Mouse (Mus musculus): ENCODE measurements around the gene Rpl23a.
"Not testable (repeated sequence)": the region's sequence is repeated elsewhere in the genome, so short reads cannot be mapped to it uniquely, and the experiment has no call there.

Gene Rpl23a

DNA sequence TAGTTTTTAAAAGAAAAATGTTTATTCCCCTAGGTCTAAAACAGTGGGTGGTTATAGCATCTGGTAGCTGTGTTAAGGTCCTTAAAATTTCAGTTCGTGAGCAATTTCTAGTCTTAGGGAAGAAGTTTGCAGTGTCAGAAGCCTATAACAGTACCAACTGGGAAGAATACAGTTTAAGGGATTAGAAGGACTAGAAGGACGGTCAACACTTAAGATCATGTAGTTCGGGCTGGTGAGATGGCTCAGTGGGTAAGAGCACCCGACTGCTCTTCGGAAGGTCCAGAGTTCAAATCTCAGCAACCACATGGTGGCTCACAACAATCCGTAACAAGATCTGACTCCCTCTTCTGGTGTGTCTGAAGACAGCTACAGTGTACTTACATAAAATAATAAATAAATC, 1.3 kb upstream of the Rpl23a start:
- not testable (repeated sequence) for DNase-seq (ENCODE audit: low spot score in 2 of 2)

DNA sequence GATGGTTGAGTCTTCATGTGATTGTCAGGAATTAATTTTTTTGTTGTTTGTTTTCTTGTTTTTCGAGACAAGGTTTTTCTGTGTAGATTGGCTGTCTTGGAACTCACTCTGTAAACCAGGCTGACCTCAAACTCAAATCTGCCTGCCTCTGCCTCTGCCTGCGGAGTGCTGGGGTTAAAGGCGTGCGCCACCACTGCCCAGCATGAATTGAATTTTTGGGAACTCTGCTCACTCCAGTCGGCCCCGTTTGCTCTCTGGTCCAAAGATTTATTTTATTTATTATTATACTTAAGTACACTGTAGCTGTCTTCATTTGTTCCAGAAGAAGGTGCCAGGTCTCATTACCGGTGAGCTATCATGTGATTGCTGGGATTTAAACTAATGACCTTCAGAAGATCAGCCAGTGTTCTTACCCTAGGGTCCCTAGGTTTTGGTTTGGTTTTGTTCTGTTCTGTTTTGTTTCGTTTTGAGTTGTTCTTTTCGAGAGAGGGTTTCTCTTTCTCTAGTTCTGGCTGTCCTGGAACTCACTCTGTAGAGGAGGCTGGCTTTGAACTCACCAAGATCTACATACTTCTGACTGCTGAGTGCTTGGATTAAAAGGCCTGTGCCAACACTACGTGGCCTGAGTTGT, 615 bp upstream of the Rpl23a start:
- DNase-seq (ENCODE audit: low spot score in 2 of 2): no peak

DNA sequence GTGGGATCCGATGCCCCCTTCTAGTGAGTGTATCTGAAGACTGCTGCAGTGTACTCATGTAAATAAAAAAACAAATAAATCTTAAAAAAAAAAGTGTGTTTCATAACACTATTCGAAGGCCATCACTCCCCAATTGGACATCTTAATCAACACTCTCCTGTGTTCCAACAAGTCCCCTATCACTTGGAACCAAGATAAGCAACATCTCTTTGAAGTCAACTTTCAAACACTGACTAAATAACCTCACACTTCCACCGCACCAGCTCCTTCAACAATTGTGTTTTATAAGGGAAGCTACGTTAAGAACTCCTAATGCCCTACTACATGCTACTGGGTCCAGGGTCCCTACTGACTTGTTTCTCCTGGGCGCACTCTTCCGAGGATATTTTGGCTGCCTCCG, 934 bp downstream of the Rpl23a start:
- no peak for DNase-seq (ENCODE audit: low spot score in 2 of 2)

DNA sequence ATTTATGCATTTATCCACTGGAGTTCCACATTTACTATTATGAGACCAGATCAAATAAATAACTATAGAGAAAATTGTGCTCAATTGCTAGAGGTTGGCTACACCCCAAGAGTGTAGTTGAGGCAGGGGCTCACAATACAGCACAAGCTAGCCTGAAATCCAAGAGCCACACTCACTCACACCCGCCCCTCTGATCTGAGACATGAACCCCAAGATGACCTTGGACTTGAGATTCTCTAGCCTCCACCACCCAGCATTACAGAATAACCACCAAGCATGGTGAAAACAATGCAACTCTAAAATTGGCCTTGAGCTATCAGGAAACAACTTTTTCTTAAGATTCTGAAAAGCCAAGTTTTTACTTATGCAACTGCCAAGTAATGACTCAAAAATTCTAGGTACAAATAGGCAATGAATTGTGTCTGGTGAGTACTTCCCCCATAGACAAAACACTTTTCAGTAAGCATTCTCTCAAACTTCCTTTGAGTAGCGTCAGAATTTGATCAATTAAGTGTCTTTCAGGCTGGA, 1.5 kb downstream of the Rpl23a start:
- DNase-seq (ENCODE audit: low spot score in 2 of 2): no peak

DNA sequence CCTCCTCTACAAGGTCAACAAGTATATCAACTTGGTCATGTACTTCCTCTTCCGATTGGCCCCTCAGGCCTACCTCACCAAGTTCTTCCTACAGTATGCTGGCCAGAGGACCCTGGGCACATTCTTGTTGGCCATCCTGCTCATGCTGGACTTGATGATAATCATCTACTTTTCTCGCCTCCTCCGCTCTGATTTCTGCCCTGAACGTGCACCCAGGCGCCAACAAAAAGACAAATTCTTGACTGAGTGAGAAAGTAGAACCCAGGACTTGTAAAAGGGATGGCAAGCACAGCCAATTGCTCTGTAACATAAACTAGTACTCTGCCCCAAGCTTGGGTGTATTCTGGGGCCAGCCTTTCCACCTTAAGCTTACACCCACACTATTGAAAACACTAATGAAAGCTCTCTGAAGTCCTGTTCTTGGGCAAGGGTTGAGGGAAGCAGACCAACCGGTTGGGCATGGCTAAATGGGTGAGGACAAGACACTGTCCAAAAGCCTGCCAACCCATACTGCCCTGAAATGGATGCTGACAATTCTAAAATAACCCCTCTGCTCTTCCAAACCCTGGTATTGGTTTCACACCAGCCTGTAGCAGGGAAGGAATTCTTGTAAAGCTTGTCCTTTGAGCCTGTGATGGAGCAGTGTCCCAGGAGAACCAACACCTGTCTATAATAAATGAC, 3.2 kb downstream of the Rpl23a start:
- DNase-seq (ENCODE audit: low spot score in 2 of 2): no peak

DNA sequence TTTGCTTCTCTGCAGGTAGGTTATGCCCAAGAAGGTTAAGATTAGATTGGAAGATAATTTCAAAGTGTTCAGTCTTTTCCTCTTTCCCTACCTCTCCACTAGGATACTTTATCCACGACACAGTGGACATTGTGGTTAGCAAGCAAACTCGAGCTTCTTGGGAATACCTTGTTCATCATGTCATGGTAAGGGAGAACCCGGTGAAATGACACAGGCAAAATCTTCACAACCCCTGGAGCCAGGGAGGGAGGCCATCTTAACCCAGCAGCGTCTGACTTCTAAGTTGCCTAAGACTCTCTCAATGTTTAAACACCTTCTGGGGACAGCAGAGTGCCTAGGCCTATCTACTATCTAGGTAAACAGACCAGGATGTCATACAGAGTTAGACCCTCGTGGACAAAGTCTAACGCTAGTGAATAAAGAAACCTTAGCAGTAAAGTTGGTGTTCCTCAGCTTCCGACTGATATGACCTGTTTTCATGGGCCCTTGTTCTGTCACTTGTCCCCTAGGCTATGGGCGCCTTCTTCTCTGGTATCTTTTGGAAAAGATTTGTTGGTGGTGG, 3.9 kb downstream of the Rpl23a start:
- no peak for DNase-seq (ENCODE audit: low spot score in 2 of 2)

DNA sequence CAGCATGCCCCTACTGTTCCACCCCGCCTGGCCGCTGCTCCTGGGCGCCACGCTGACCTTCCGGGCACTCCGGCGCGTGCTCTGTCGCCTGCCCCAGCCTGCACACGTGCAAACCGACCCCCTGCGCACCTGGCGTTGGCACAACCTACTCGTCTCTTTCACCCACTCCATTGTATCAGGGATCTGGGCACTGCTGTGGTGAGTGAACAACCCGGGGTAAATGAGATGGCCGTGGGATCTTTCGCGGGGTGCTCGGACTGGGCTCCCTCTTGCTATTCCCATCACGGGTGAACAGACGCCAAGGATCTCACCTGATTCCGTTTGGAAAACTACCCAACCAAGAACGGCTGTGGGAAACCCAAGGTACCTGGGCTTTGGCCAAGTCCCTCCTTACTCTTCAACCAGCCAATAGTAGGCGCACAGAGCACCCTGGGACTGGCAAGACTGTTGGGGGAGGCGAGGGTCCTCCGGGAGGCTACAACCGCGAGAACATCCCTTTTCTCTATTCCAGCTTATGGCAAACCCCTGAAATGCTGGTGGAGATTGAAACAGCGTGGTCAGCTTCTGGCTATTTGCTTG, 4.4 kb downstream of the Rpl23a start:
- peak; percentile 49 to 51 for DNase-seq (ENCODE audit: low spot score in 2 of 2)

DNA sequence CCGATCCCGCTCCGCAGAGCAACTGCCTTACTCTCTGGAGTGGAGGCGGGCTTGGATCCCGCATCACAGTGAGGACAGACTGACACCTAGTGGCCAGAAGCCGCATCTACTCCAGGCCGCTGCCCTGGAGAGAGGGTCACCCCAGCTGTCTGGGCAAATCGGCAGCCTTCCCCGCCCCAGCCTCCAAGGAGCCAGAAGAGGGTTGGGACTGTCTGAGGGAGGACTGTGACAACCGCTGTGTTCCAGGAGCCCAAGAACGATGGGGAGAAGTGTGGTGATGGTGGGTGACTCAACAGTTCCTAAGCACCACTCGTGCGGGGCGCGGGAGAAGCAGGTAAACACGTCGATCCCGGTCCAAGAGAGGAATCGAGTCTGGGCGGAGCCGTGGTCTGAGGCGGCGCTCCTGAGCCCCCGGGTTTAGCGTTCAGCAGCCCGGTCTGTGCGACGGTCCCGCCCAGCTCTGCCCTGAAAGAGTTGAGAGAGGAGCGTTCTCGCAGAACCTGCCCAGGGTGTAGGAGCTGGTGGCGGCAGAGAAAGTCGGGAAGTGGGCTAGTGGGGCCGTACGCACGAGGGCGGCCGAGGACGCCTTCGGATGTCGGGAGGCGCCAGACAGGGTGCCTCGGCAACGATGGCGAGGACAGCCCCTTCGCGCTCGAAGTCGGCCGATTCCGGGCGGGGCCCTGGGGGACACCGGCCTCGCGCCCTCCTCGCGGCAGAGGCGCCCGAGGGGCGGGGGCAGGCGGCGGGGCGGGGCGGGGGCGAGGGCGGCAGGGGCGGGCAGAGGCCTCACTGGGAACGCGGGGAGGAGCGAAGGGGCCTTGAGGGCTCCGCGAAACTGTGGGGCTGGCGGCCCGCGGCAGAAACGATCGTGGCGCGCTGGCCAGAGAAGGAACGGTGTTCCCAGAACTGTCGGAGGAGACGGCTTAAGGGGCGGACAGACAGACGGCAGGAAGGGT, 5.2 kb downstream of the Rpl23a start:
- peak; percentile 93 to 96 for DNase-seq (ENCODE audit: low spot score in 2 of 2)

DNA sequence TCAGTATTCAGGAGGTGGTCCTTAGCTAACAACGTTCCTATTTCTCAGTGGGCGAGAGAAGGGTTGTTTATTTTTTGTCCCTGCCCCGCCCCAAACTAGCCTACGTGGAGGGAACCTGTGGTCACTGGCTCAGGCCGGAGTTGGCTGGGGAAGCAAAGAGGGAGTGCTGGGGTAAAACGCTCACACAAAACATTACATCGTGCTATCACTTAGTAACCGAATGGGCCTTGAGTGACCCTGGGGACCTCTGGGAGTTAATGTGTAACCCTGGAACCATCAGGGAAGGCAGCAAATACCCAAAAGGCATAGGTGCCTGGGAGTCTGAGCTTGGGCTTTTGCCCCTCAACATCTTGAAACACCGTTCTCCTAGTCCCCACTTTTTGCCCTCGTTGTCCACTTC, 5.9 kb downstream of the Rpl23a start:
- peak; percentile 37 to 57 for DNase-seq (ENCODE audit: low spot score in 2 of 2)

DNA sequence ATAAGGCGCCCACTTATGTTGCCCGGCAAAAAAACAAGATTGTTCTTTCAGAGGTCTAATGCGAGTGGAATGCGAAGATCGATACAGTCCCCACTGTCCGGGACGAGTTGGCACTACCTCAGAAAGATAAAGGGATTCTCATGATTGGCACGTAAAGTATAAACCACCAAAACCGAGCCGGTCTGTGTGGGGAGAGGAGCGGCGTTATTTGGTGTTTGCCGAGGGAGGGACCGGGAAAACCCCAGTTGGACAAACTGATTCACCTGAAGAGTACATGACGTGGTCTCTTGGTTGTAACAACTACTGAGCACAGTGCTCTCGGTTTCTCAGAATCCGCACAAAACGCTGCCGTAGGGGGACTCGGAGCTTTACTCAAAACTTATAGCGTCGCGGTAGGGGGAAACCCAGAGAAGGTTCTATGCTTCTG, 6.5 kb downstream of the Rpl23a start:
- DNase-seq (ENCODE audit: low spot score in 2 of 2): no peak

DNA sequence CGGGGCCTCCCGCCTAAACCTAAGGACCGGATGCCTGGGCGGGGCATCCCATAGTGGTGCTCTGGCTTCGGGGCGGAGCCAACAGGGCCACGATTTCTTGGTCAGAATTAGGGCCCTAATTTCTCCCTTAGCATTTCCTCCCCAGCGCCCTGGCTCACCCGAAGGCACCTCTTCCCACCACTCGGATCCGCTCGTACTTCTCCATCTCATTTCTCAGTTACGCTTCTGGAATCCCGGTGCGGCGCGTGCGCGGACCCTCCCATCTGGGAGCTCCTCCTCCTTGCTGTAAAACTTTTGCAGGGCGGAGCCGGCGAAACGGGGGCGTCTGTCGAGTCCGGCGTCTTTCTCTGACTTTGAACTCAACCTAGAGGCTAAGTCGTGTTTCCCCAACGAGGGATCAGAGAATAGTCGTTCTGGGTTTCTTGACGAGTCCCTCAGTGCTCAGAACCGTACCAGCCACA, 7.0 kb downstream of the Rpl23a start, which contains the start of the genes Nek8 and Tlcd1:
Gene Nek8 (minus strand): TSS at position 274 of the 461 bp plus-strand sequence.
Gene Tlcd1 (plus strand): TSS at position 310 of the 461 bp plus-strand sequence.
- DNase-seq (ENCODE audit: low spot score in 2 of 2): peak; percentile 89 to 91

DNA sequence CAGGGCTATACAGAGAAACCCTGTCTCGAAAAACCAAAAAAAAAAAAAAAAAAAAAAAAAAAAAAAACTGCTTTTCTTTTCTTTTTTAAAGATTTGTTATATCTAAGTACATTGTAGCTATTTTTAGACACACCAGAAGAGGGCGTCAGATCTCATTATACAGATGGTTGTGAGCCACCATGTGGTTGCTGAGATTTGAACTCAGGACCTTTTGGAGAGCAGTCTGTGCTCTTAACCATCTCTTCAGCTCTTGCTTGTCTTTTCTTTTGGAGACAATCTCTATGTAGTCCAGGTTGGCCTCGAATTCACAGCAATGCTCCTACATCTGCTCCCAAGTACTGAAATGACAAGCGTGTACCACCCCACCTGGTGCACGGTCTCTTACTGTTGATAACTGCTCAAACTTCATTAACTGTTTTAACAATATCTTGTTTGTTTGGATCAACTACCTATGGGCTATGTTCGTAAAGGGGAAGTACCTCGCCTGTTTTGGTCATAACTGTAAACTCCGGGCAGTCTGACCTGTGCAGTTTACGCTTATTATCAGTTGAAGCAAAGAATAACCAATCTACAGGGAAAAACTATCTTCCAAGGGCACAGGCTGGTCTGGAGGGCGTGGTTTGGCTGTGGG, 7.5 kb downstream of the Rpl23a start:
- DNase-seq (ENCODE audit: low spot score in 2 of 2): no peak

DNA sequence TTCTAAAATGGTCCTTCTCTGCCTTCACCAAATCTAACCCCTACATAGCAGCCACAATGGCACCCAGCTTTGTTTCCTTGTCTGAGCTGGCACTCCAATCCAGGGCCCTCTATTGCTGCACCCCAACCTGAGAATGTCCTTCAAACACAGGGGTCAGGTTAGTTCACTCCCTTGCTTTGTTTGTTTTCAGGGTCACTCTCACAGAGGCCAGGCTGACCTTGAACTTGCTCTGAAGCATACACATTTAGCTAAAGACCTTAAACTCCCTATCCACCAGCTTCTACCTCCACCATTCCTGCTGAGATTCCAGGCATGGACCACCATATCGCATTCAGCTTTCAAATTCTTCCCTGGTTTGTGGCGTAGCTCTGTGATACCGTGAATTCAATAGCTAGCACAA, 8.9 kb downstream of the Rpl23a start:
- DNase-seq (ENCODE audit: low spot score in 2 of 2): no peak

DNA sequence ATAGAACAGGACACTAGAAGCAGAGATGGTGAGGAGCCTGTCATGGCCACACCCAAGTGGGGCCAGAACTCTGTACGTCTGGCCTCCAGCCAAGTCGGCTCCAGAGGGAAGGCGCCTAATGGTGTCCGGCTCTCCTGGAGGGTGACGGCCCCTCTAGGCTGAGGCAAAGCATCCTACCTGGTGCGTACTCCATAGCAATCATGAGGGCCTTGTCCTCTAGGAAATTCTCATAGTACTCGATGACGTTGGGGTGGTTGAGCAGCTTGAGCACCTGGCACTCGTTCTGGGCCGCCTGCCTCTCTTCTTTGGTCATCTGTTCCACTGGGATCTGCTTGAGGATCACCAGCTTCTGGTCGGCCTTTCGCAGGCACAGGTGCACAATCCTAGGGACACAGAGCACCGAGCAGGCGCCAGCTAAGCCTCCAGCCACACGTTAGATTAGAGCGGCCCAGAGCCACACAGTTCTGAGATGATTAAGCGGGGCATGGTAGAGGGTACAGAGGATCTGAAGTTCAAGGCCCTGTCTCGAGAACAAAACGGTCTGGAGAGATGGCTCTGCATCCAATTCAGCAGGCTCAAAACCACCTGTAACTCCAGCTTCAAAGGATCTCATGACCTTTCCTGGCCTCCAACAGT, 10.5 kb downstream of the Rpl23a start:
- DNase-seq (ENCODE audit: low spot score in 2 of 2): no peak

DNA sequence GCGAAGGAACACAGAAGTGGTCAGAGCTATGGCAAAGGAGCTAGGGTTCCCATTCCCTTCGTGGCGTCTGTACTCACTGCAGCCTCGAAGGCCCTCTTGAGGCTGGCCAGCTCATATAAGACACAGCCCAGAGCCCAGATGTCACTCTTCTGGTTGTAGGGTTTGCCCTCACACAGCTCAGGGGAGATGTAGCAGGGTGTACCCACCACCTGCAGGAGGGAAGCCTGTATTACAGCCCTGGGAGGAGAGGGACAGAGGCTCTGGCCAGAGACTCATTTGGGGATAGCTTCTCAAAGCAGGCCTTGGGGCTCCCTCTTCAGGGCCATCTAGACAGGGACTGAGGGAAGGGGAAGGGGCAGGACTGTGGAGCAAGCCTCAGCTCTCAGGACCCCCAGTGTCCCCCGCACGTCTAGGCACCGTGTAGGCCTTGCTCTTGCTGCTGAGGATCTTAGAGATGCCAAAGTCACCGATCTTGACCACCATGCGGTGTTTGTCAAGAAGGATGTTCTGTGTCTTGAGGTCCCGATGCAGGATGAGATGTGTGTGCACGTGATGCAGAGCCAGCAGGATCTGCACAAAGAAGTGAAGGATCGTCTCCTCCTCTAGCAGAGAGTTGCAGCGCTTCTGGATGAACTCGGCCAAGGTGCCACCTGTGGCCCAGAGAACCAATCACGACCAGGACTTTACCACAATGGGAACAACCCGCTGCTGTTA, 11.2 kb downstream of the Rpl23a start:
- no peak for DNase-seq (ENCODE audit: low spot score in 2 of 2)

DNA sequence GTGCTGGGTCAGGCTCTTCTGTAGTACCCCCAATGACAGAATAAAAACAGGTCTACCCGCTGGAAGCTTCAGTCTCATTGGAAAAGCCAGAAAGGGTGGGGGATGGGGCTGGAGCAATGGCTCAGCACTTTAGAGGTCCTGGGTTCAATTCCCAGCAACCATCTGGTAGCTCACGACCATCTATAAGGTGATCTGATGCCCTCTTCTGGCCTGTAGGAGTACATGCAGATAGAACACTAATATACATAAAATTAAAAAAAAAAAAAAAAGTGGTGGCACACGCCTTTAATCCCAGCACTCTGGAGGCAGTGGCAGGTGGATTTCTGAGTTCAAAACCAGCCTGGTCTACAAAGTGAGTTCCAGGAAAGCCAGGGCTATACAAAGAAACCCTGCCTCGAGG, 12.1 kb downstream of the Rpl23a start:
- DNase-seq (ENCODE audit: low spot score in 2 of 2): no peak

DNA sequence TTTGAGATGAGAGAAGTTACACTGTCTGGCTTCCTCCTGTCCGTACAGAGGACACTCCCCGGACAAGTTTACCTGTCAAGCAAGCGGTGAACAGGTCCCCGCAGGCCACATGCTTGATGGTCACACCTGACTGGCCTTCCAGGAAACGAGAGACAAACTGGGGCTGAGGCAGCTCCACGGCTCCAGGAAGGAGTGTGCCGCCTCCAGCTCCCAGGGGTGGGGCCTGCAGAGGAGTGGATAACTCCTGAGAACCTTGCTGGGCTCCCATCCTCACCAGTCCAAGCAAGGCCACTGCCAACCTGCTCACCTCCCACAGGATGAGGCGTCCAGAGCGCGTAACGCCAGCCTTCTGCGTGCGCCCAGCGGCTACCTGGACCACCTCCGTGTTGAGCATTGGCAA, 13.1 kb downstream of the Rpl23a start:
- peak in 1 of 2 experiments; percentile 48 for DNase-seq (ENCODE audit: low spot score in 2 of 2)

DNA sequence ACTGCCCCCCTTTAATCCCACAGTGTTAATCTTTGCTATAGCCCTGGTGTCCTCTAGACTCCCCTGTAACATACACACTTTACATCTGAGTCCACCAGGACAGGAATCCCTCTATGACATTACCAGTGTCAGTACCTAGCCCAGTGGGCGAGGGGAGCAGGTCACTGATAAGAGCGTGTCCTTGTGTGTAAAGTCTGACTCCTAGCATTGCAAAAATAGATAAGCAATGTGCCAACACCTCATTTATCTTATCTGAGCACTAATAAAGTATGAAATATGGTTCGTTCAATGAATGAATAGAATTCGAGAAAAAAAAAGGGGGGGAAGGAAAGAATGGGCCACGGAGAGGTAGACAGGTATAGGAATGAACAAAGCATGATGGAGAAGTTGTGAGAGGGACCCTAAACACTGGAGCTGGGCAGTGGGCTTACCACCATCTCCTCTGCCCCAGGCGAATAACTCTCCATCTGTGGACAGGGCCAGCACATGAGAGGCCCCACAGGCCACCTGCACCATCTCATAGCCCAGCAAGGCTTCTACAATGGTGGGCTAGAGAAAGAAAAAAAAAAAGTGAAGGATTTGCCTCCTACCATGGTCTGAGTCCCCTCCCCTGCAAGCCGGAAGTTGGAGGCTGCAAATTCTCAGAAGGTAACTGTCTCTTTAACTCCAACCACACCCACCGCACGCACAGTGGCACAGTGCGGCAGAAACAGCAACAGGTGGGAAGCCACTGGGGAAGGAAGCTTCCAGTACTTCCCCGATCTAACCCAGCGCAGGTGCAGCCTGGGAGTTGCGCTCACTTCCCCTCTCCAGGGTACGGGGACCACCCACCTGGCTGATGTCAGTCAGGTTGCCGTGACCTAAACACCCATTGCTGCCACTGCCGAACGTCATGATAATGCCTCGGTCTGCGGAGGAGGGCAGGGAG, 14.6 kb downstream of the Rpl23a start:
- no peak for DNase-seq (ENCODE audit: low spot score in 2 of 2)

All from urinary bladder, postnatal 36 days (tissue).